Mouse (Mus musculus) CH12.LX (cell line): Measurements from ENCODE around the gene Kcnk18. TPM values are rescaled to one million over a fixed set of nuclear protein-coding genes. Genes with fewer than 3 reads are reported as not detected.
A peak's percentile ranks its signal among the peaks of the same experiment; 100 is the strongest.

Experiments
- DNase-seq: peaks from one replicate; pipeline ENCODE4 v3.0.0-alpha.2; 2013; ENCODE audit errors: extremely low read depth
- H3K27ac ChIP-seq: 2 replicates; pipeline ENCODE4 v1.5.1; 2012; ENCODE audit warnings: low read depth, mild to moderate bottlenecking, control low read depth, moderate library complexity; ENCODE audit not compliant: insufficient read depth
- H3K27me3 ChIP-seq: replicated peaks from 2 replicates; pipeline ENCODE3; 2012; ENCODE audit warnings: inconsistent platforms
- H3K36me3 ChIP-seq, 2 experiments: replicated peaks in 1 of 2; 2 replicates each; pipeline versions ENCODE3 to v1.6.1; 2012; ENCODE audit warnings: inconsistent platforms in 1 of 2, low read length in 1 of 2, mild to moderate bottlenecking in 1 of 2, mixed read lengths in 1 of 2, moderate library complexity in 1 of 2; ENCODE audit not compliant: control insufficient read depth in 1 of 2, insufficient read depth in 1 of 2
- H3K4me1 ChIP-seq, 2 experiments: 2 replicates each; pipeline ENCODE4 v1.6.1; 2012; ENCODE audit warnings: inconsistent platforms in 1 of 2, moderate library complexity in 1 of 2; ENCODE audit not compliant: insufficient read depth in 2 of 2, control insufficient read depth in 1 of 2
- H3K4me2 ChIP-seq: 2 replicates; pipeline ENCODE4 v1.6.1; 2012; ENCODE audit warnings: low read depth, mild to moderate bottlenecking, control low read depth; ENCODE audit not compliant: poor library complexity, insufficient read depth, severe bottlenecking
- H3K4me3 ChIP-seq, 3 experiments: fragments of 150-350 bp in 1 of 3; sonication (generic) in 1 of 3; replicated peaks in 1 of 3; 2 replicates each; pipeline versions ENCODE3 to v1.5.1; 2011 to 2012; ENCODE audit warnings: low read depth in 2 of 3, low read length in 2 of 3, mild to moderate bottlenecking in 2 of 3, moderate library complexity in 2 of 3, control low read depth in 1 of 3, improper control_type of control experiment in 1 of 3, inconsistent platforms in 1 of 3, mixed read lengths in 1 of 3; ENCODE audit not compliant: poor library complexity in 1 of 3
- H3K79me2 ChIP-seq: replicated peaks from 2 replicates; pipeline ENCODE4 v1.6.1; 2012; ENCODE audit warnings: mild to moderate bottlenecking, moderate library complexity; ENCODE audit not compliant: control insufficient read depth, poor library complexity, insufficient read depth, severe bottlenecking; ENCODE audit errors: extremely low read depth
- H3K9ac ChIP-seq: 2 replicates; pipeline ENCODE4 v1.6.1; 2012; ENCODE audit warnings: low read depth, mild to moderate bottlenecking, control low read depth, moderate library complexity; ENCODE audit not compliant: insufficient read depth
- H3K9me3 ChIP-seq: replicated peaks from 2 replicates; pipeline ENCODE3; 2012; ENCODE audit warnings: low read length, inconsistent platforms, mixed read lengths
- BHLHE40 ChIP-seq: IDR thresholded peaks from 2 replicates; pipeline ENCODE4 v1.6.1; 2011; ENCODE audit warnings: mild to moderate bottlenecking, low read depth, low read length, improper control_type of control experiment
- CHD1 ChIP-seq: IDR thresholded peaks from 2 replicates; pipeline ENCODE4 v1.6.1; 2012; ENCODE audit warnings: low read depth, low read length, improper control_type of control experiment, inconsistent platforms
- CHD2 ChIP-seq: IDR thresholded peaks from 2 replicates; pipeline ENCODE4 v1.6.1; 2011; ENCODE audit warnings: low read length, improper control_type of control experiment
- CTCF ChIP-seq, 2 experiments: IDR thresholded peaks in 1 of 2; conservative IDR thresholded peaks in 1 of 2; 2 replicates each; pipeline ENCODE4 v1.5.1; 2011 to 2012; ENCODE audit warnings: low read depth in 2 of 2, low read length in 2 of 2, improper control_type of control experiment in 1 of 2, inconsistent platforms in 1 of 2, mild to moderate bottlenecking in 1 of 2, moderate library complexity in 1 of 2
- E2F4 ChIP-seq: IDR thresholded peaks from 2 replicates; pipeline ENCODE4 v1.6.1; 2011; ENCODE audit warnings: low read depth, low read length, improper control_type of control experiment; ENCODE audit not compliant: insufficient replicate concordance
- ELF1 ChIP-seq: IDR thresholded peaks from 2 replicates; pipeline ENCODE4 v1.6.1; 2014; ENCODE audit warnings: low read depth, mild to moderate bottlenecking, inconsistent platforms, low read length, improper control_type of control experiment
- IRF4 ChIP-seq: IDR thresholded peaks from 2 replicates; pipeline ENCODE4 v1.6.1; 2014; ENCODE audit warnings: low read depth, mild to moderate bottlenecking, inconsistent platforms, low read length, improper control_type of control experiment
- JUN ChIP-seq: IDR thresholded peaks from 2 replicates; pipeline ENCODE4 v1.6.1; 2011; ENCODE audit warnings: low read depth, mild to moderate bottlenecking, low read length, improper control_type of control experiment, moderate library complexity; ENCODE audit not compliant: insufficient read depth
- JUND ChIP-seq: conservative IDR thresholded peaks from 2 replicates; pipeline ENCODE4 v1.6.1; 2011; ENCODE audit warnings: low read depth, low read length, improper control_type of control experiment
- MAX ChIP-seq: IDR thresholded peaks from 2 replicates; pipeline ENCODE4 v1.6.1; 2011; ENCODE audit warnings: low read length, improper control_type of control experiment
- MXI1 ChIP-seq: IDR thresholded peaks from 2 replicates; pipeline ENCODE4 v1.6.1; 2011; ENCODE audit warnings: mild to moderate bottlenecking, low read depth, low read length, improper control_type of control experiment
- NELFE ChIP-seq: IDR thresholded peaks from 2 replicates; pipeline ENCODE4 v1.6.1; 2011; ENCODE audit warnings: low read depth, low read length, improper control_type of control experiment
- PAX5 ChIP-seq: IDR thresholded peaks from 2 replicates; pipeline ENCODE4 v1.6.1; 2012; ENCODE audit warnings: low read length, inconsistent platforms, mixed read lengths
- POLR2A ChIP-seq: IDR thresholded peaks from 2 replicates; pipeline ENCODE4 v1.6.1; 2011; ENCODE audit warnings: low read depth, mild to moderate bottlenecking, improper control_type of control experiment, low read length
- POLR2AphosphoS2 ChIP-seq: IDR thresholded peaks from 2 replicates; pipeline ENCODE4 v1.6.1; 2011; ENCODE audit warnings: low read depth, low read length, improper control_type of control experiment
- RAD21 ChIP-seq: IDR thresholded peaks from 2 replicates; pipeline ENCODE4 v1.6.1; 2011; ENCODE audit warnings: low read depth, mild to moderate bottlenecking, low read length, improper control_type of control experiment, moderate library complexity
- SIN3A ChIP-seq: IDR thresholded peaks from 2 replicates; pipeline ENCODE4 v1.6.1; 2012; ENCODE audit warnings: low read length, improper control_type of control experiment, inconsistent platforms
- SMC3 ChIP-seq: IDR thresholded peaks from 2 replicates; pipeline ENCODE4 v1.6.1; 2011; ENCODE audit warnings: low read depth, low read length, improper control_type of control experiment
- USF1 ChIP-seq: IDR thresholded peaks from 2 replicates; pipeline ENCODE4 v1.6.1; 2014; ENCODE audit warnings: low read depth, mild to moderate bottlenecking, inconsistent platforms, low read length, improper control_type of control experiment
- ZC3H11A ChIP-seq: IDR thresholded peaks from 2 replicates; pipeline ENCODE4 v1.6.1; 2012; ENCODE audit warnings: low read depth, mild to moderate bottlenecking, inconsistent platforms, low read length, improper control_type of control experiment
- ZKSCAN1 ChIP-seq: IDR thresholded peaks from 2 replicates; pipeline ENCODE4 v1.6.1; 2012; ENCODE audit warnings: low read depth, inconsistent platforms, low read length, improper control_type of control experiment, borderline replicate concordance
- ZMIZ1 ChIP-seq: IDR thresholded peaks from 2 replicates; pipeline ENCODE4 v1.6.1; 2012; ENCODE audit warnings: low read depth, mild to moderate bottlenecking, inconsistent platforms, low read length, improper control_type of control experiment
- ZNF384 ChIP-seq: IDR thresholded peaks from 2 replicates; pipeline ENCODE4 v1.6.1; 2012; ENCODE audit warnings: low read depth, low read length, improper control_type of control experiment, inconsistent platforms
- dilution Hi-C: fragments of 300-500 bp; cut with MboI; formaldehyde crosslinking; loops from 2 replicates; pipeline ENCODE4 v1.14.3; 2020; ENCODE audit warnings: low sequenced_read_pairs; ENCODE audit not compliant: extremely low pct_unique_long_range_greater_than_20kb, extremely low pct_ligation_motif_present
- in situ Hi-C: fragments of 300-500 bp; cut with MboI; formaldehyde crosslinking; loops from 3 replicates; pipeline ENCODE4 v1.14.3; 2019; ENCODE audit warnings: low sequenced_read_pairs, low pct_ligation_motif_present, low pct_unique_long_range_greater_than_20kb, mixed read lengths
- polyA plus RNA-seq: library from polyadenylated mRNA; unstranded; fragments of >175 nt; gene quantifications from 2 replicates; pipeline ENCODE4 v1.2.1, GENCODE M21; 2012; ENCODE audit warnings: low read depth; ENCODE audit not compliant: insufficient read length
- total RNA-seq, 2 experiments: library from RNA; depleted of rRNA; stranded (reverse); fragments of 300-350 nt in 1 of 2; fragments of >200 nt in 1 of 2; gene quantifications; 2 replicates each; pipeline ENCODE4 v1.2.3; 2012 to 2014

Kcnk18 gene
- total and polyA plus RNA-seq, 3 experiments = not detected

DNA sequence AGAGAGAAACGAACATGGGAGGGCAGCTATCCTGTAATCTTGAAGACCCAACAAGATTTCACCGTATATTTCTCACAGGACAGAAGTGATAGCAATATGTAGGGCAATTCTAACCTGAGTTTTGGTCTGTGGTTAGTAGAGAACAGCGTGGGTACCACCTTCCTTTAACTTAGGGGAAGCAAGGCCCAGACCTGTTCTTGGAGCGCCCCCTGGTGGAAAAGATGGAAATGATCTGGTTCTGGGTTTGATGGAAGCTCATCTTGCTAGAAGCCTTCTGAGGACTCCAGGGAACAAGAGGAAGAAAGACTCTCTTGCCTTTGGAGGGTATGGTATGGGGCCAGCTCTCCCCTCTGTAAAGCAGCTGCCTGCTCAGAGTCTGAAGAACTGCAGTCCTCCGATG, 10.5 kb upstream of the Kcnk18 start:
- Histone ChIP-seq H3K9me3 (no peaks in the 10 kb centered on the region), H3K4me3 (no peak overlapping the region), H3K79me2 (no peaks in the 10 kb centered on the region), H3K4me1 (peaks cover 0 to 12% of the 10 kb centered on the region in 2 experiments; a peak in 1 of 4 replicates), H3K9ac (no peak overlapping the region), H3K27me3 (no peaks in the 10 kb centered on the region), H3K36me3 (no peaks in the 10 kb centered on the region), H3K4me2 (no peak overlapping the region), H3K27ac (no peak overlapping the region)
- DNase-seq = peak; percentile 82
- in situ Hi-C loops = loop anchor here (5.0 kb wide), 1 partner anchor 296 kb away; no protein-coding TSS in a partner anchor
- TF ChIP-seq NELFE (no peak), E2F4 (no peak), USF1 (no peak), CTCF (conservative IDR thresholded peaks at IDR 0.05 in 1 of 2, IDR thresholded peaks at IDR 0.05 in 1 of 2; ENCODE audit: low read depth in 2 of 2, low read length in 2 of 2) (peak; percentile 86 to 94), ZC3H11A (peak; percentile 26), ZMIZ1 (no peak), ELF1 (no peak), POLR2AphosphoS2 (no peak), BHLHE40 (no peak), SMC3 (peak; percentile 86), RAD21 (peak; percentile 93), MAX (no peak), POLR2A (no peak), ZKSCAN1 (no peak), JUND (no peak), PAX5 (no peak), IRF4 (no peak), CHD2 (no peak)
- dilution Hi-C loops = no loop called here

DNA sequence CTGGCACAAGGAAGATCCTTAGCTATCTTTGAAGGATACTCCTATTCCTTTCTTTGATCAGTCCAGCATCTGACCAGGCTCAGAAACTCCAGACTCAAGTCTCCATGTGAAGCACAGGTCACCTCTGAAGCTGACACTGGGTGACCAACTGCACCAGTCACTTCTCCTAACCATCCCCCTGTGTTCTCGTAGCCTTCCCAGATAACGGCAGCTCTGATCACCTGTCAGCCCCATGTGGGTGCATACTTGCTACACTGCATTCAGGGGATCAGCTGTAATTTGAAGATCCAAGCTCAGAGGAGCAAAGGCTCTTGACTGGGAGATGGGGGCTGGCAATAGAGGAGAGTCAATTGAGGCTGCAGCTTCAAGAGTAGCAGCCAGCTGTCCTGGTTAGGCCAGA, 10.0 kb upstream of the Kcnk18 start:
- dilution Hi-C loops (no loop called here), in situ Hi-C loops (loop anchor here (5.0 kb wide), 1 partner anchor 297 kb away; no protein-coding TSS in a partner anchor)
- no peak overlapping the region for H3K4me3 ChIP-seq
- H3K9ac ChIP-seq = no peak overlapping the region
- no peaks in the 10 kb centered on the region for H3K36me3 ChIP-seq
- no peak for TF ChIP-seq POLR2A
- no peak for TF ChIP-seq JUN
- no peak for TF ChIP-seq SIN3A
- no peak for TF ChIP-seq ZNF384
- TF ChIP-seq CHD1 = no peak
- no peak for TF ChIP-seq ZC3H11A
- TF ChIP-seq MXI1 = no peak
- H3K79me2 ChIP-seq = no peaks in the 10 kb centered on the region
- H3K27me3 ChIP-seq = no peaks in the 10 kb centered on the region
- DNase-seq = no peak
- no peak overlapping the region for H3K27ac ChIP-seq
- H3K4me1 ChIP-seq = peaks cover 0 to 12% of the 10 kb centered on the region in 2 experiments; a peak in 1 of 4 replicates
- H3K4me2 ChIP-seq = no peak overlapping the region
- H3K9me3 ChIP-seq = no peaks in the 10 kb centered on the region
